Mouse (Mus musculus) right cerebral cortex, postnatal 25 days (tissue): Measurements from ENCODE around the gene Ddit4.

Experiments used
- DNase-seq: peaks from one replicate; pipeline ENCODE4 v3.0.0; 2022

Gene Ddit4

GRCm38 (mm10) chr10:59970450-59971062 is 18.9 kb upstream of the Ddit4 start:
- DNase-seq, result no peak

- peak; percentile 65 for DNase-seq
Measured at GRCm38 (mm10) chr10:59969821-59970449, 18.3 kb upstream of the Ddit4 start.

GRCm38 (mm10) chr10:59967309-59967942 is 15.8 kb upstream of the Ddit4 start:
- no peak for DNase-seq

- DNase-seq, result no peak
Measured at GRCm38 (mm10) chr10:59966743-59967142, 15.1 kb upstream of the Ddit4 start.

- DNase-seq, result no peak
Measured at GRCm38 (mm10) chr10:59965788-59966187, 14.2 kb upstream of the Ddit4 start.

- no peak for DNase-seq
Measured at GRCm38 (mm10) chr10:59965362-59965695, 13.7 kb upstream of the Ddit4 start.

GRCm38 (mm10) chr10:59964504-59965361 is 13.1 kb upstream of the Ddit4 start:
- DNase-seq, result no peak

GRCm38 (mm10) chr10:59963609-59964008 is 12.0 kb upstream of the Ddit4 start:
- no peak for DNase-seq

GRCm38 (mm10) chr10:59959517-59959916 is 7.9 kb upstream of the Ddit4 start:
- DNase-seq, result peak; percentile 9

GRCm38 (mm10) chr10:59958458-59958857 is 6.8 kb upstream of the Ddit4 start:
- no peak for DNase-seq

- DNase-seq, result peak; percentile 54
Measured at GRCm38 (mm10) chr10:59957171-59958149, 5.8 kb upstream of the Ddit4 start.

- peak; percentile 31 for DNase-seq
Measured at GRCm38 (mm10) chr10:59956681-59957080, 5.0 kb upstream of the Ddit4 start.

- DNase-seq, result no peak
Measured at GRCm38 (mm10) chr10:59953564-59954039, 2.0 kb upstream of the Ddit4 start.

- DNase-seq, result no peak
Measured at GRCm38 (mm10) chr10:59952781-59953563, 1.3 kb upstream of the Ddit4 start.

GRCm38 (mm10) chr10:59952152-59952780 is 632 bp upstream of the Ddit4 start:
- DNase-seq, result peak; percentile 67

- DNase-seq, result peak; percentile 87
Measured at GRCm38 (mm10) chr10:59950716-59951191, 880 bp downstream of the Ddit4 start.

GRCm38 (mm10) chr10:59949783-59950605 is 1.6 kb downstream of the Ddit4 start:
- no peak for DNase-seq

GRCm38 (mm10) chr10:59949255-59949648 is 2.4 kb downstream of the Ddit4 start:
- DNase-seq, result no peak
